Mouse (Mus musculus) ES-Bruce4 (cell line): ENCODE results near the gene Kcnd1.

Source experiments
- CTCF ChIP-seq: IDR thresholded peaks from one replicate; pipeline ENCODE4 v1.8.1; 2011; ENCODE audit warnings: low read depth, low read length
- EP300 ChIP-seq: IDR thresholded peaks from 2 replicates; pipeline ENCODE4 v1.6.1; 2011; ENCODE audit warnings: low read depth, low read length; ENCODE audit not compliant: insufficient read depth
- POLR2A ChIP-seq: IDR thresholded peaks from one replicate; pipeline ENCODE4 v1.8.1; 2011; ENCODE audit warnings: low read length; ENCODE audit not compliant: insufficient read depth

DNA sequence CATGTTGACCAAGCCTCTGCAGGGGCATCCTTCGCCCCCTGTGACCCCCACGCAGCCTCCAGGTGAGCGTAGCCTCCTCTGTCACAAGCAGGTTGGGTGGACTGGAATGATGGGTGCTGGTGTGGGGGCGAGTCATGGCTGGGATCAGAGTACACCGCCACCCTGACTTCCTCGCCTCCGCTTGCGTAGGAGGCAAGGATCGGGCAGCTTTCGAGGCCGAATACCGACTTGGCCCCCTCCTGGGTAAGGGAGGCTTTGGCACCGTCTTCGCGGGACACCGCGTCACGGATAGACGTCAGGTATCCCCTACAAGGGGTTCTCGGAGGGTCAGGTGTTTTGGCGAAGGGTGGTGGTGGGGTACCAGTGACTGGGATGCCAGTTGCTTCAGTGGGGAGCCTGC, 56.4 kb downstream of the Kcnd1 start:
- TF ChIP-seq EP300 (no peak), POLR2A (no peak), CTCF (no peak)
